Mouse (Mus musculus): ENCODE results near the gene Tnpo1. TPM values are rescaled to one million over a fixed set of nuclear protein-coding genes. Genes with fewer than 3 reads are reported as not detected.

The Tnpo1 gene
- total and polyA plus RNA-seq, 2 experiments from 2014 or later, result 16.2 to 73.5 TPM

DNA sequence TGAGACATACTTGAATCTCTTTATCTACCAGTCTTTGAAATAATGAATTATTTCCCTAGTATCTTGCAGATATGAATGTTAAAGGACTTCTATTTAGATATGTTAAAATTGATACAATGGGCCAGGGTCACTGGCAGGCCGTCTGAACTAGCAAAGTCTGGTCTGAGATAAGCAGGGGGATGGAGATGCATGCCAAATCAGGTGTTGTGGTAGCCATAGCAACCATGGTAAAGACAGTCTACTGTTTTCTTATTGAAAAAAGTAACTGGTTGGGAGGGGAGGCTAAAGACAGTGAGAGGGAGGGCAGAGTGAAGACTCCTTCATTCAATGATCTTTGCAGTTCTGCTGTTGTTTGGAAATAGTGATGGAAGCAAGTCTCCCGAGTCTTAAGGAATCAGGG lies 32.0 kb upstream of the Tnpo1 start:
- Histone ChIP-seq H3K9me3 (ENCODE audit: low read length) (no peaks in the 10 kb centered on the region), H3K27ac (ENCODE audit: low read depth, low read length) (no peak overlapping the region), H3K9ac (no peak overlapping the region), H3K4me3 (ENCODE audit: low read depth, low read length) (no peak overlapping the region), H3K36me3 (ENCODE audit: insufficient read depth) (no peaks in the 10 kb centered on the region), H3K4me1 (ENCODE audit: insufficient read depth) (no peaks in the 10 kb centered on the region), H3K4me2 (ENCODE audit: low read depth) (no peak overlapping the region), H3K27me3 (ENCODE audit: insufficient read depth, low read length) (no peaks in the 10 kb centered on the region)
- DNase-seq (no peak), ATAC-seq (no peak)
- 34% methylated on average over 2 of the region's 2 CpGs for WGBS
- TF ChIP-seq CTCF (IDR thresholded peaks at IDR 0.05; ENCODE audit: low read depth), result no peak

DNA sequence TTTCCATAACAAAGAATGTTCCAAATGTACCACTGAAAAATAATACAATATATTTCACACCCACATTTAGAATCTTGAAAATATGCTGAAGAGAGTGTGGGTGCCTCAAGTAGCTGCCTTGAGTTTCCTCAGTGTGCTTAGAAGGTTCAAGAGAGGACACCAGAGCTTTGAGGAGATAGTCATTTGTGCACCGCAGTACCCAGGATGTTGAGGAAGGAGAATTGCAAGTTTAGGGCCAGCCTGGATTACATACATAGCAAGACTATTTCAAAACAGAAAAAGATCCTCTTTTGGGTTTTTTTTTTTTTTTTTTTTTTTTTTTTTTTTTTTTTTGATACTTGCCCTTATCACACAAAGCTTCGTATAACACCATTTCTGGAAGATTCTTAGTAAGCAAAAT lies 30.0 kb upstream of the Tnpo1 start:
- Histone ChIP-seq H3K9me3 (ENCODE audit: low read length) (no peaks in the 10 kb centered on the region), H3K4me1 (ENCODE audit: insufficient read depth) (no peaks in the 10 kb centered on the region), H3K27me3 (ENCODE audit: insufficient read depth, low read length) (no peaks in the 10 kb centered on the region), H3K36me3 (ENCODE audit: insufficient read depth) (no peaks in the 10 kb centered on the region), H3K4me3 (ENCODE audit: low read depth, low read length) (no peak overlapping the region), H3K4me2 (ENCODE audit: low read depth) (no peak overlapping the region), H3K9ac (no peak overlapping the region), H3K27ac (ENCODE audit: low read depth, low read length) (no peak overlapping the region)
- no peak for TF ChIP-seq CTCF (IDR thresholded peaks at IDR 0.05; ENCODE audit: low read depth)
- ATAC-seq, result no peak
- DNase-seq, result no peak
- 88% methylated on average over 2 of the region's 2 CpGs for WGBS

DNA sequence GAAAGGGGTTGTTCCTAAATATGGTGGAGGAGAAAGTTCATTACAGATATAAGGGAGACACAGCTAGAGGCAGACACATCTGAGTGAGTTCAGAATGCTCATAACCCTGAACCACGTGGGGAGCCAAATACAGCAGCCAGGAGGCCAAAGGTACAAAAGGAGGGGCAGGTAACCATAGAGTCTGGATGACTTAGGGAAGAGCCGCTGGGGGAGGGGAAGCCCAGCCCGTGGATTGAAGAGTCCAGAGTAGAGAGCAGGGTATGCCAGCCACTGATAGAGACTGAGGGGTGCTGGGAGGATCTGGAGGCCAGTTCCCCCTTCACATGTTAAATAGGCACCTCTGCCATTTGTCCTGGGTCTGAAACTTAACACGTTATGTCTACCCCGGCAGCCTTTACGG lies 29.5 kb upstream of the Tnpo1 start:
- no peaks in the 10 kb centered on the region for H3K4me1 ChIP-seq (ENCODE audit: insufficient read depth)
- H3K27me3 ChIP-seq (ENCODE audit: insufficient read depth, low read length), result no peaks in the 10 kb centered on the region
- H3K36me3 ChIP-seq (ENCODE audit: insufficient read depth), result no peaks in the 10 kb centered on the region
- H3K27ac ChIP-seq (ENCODE audit: low read depth, low read length), result no peak overlapping the region
- 65% methylated on average over 6 of the region's 6 CpGs for WGBS
- TF ChIP-seq CTCF (IDR thresholded peaks at IDR 0.05; ENCODE audit: low read depth), result no peak
- ATAC-seq (no peak), DNase-seq (no peak)
- no peak overlapping the region for H3K4me3 ChIP-seq (ENCODE audit: low read depth, low read length)
- H3K9me3 ChIP-seq (ENCODE audit: low read length), result no peaks in the 10 kb centered on the region
- H3K4me2 ChIP-seq (ENCODE audit: low read depth), result no peak overlapping the region
- no peak overlapping the region for H3K9ac ChIP-seq

DNA sequence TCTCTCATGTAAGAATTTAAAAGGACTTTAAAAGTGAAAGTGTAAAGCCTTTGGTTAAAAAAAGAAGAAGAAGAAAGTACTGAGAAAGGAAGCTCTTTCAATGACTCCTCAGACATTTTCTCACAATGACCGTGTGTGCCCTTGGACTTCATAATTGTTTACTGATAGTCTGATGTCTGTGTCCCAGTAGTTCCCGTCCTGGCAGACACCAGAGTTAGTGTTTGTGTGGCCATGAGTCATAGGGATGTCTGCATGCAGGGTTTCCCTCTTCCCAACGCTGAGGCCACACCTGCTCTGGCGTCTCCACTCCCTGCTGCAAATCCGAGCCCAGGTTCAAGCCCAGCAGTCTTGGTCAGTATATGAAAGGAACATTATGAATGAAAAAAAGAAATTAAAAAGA lies 29.0 kb upstream of the Tnpo1 start:
- 58% methylated on average over 5 of the region's 5 CpGs for WGBS
- H3K4me1 ChIP-seq (ENCODE audit: insufficient read depth), result no peaks in the 10 kb centered on the region
- no peak overlapping the region for H3K4me3 ChIP-seq (ENCODE audit: low read depth, low read length)
- no peak overlapping the region for H3K4me2 ChIP-seq (ENCODE audit: low read depth)
- no peaks in the 10 kb centered on the region for H3K27me3 ChIP-seq (ENCODE audit: insufficient read depth, low read length)
- TF ChIP-seq CTCF (IDR thresholded peaks at IDR 0.05; ENCODE audit: low read depth), result no peak
- H3K9me3 ChIP-seq (ENCODE audit: low read length), result no peaks in the 10 kb centered on the region
- DNase-seq (no peak), ATAC-seq (no peak)
- H3K27ac ChIP-seq (ENCODE audit: low read depth, low read length), result no peak overlapping the region
- no peak overlapping the region for H3K9ac ChIP-seq
- H3K36me3 ChIP-seq (ENCODE audit: insufficient read depth), result no peaks in the 10 kb centered on the region

DNA sequence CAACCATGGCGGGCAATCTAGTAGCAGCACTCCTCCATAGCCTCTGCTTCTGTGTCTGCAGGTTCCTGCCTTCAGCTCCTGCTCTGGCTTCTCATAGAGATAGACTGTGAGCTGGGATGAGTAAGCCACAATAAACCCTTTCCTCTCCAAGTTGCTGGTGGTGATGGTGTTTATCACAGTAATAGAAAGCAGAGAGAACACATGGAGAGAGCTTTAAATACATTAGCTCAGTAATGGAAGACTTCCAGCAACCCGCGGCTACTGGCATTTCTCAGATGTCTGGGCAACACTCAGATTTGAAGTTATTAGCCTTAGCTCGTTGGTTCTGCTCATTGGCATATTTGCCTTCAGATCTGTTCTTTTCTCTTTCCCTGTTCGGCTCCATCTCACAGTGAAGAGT lies 27.6 kb upstream of the Tnpo1 start:
- Histone ChIP-seq H3K4me3 (ENCODE audit: low read depth, low read length) (no peak overlapping the region), H3K27me3 (ENCODE audit: insufficient read depth, low read length) (no peaks in the 10 kb centered on the region), H3K27ac (ENCODE audit: low read depth, low read length) (no peak overlapping the region), H3K9ac (no peak overlapping the region), H3K36me3 (ENCODE audit: insufficient read depth) (no peaks in the 10 kb centered on the region), H3K4me2 (ENCODE audit: low read depth) (no peak overlapping the region), H3K9me3 (ENCODE audit: low read length) (no peaks in the 10 kb centered on the region), H3K4me1 (ENCODE audit: insufficient read depth) (no peaks in the 10 kb centered on the region)
- ATAC-seq, result no peak
- DNase-seq, result peak; percentile 53
- 53% methylated on average over 5 of the region's 5 CpGs for WGBS
- TF ChIP-seq CTCF (IDR thresholded peaks at IDR 0.05; ENCODE audit: low read depth), result no peak

DNA sequence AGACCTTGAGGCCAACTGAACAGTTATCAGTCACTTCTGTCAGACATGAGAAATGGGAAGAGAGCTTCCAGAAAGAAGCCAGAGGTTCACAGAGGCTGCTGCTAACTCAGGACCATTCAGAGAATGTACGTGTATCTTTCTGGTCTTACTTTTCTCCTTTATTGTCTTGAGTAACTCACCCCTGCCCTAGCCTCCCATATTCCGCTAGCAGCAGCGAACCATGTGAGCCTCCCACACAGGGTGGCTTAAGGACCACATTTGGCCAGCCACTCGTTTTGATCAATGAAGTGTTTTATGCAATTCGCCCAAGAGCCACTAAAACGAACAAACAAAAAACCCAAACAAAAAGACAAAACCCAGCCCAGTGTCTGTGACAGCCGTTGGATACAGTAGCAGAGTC lies 25.8 kb upstream of the Tnpo1 start:
- 56% methylated on average over 7 of the region's 7 CpGs for WGBS
- Histone ChIP-seq H3K36me3 (ENCODE audit: insufficient read depth) (no peaks in the 10 kb centered on the region), H3K4me2 (ENCODE audit: low read depth) (no peak overlapping the region), H3K9me3 (ENCODE audit: low read length) (no peaks in the 10 kb centered on the region), H3K27ac (ENCODE audit: low read depth, low read length) (no peak overlapping the region), H3K4me3 (ENCODE audit: low read depth, low read length) (no peak overlapping the region), H3K27me3 (ENCODE audit: insufficient read depth, low read length) (no peaks in the 10 kb centered on the region), H3K4me1 (ENCODE audit: insufficient read depth) (no peaks in the 10 kb centered on the region), H3K9ac (no peak overlapping the region)
- no peak for TF ChIP-seq CTCF (IDR thresholded peaks at IDR 0.05; ENCODE audit: low read depth)
- DNase-seq (no peak), ATAC-seq (no peak)

DNA sequence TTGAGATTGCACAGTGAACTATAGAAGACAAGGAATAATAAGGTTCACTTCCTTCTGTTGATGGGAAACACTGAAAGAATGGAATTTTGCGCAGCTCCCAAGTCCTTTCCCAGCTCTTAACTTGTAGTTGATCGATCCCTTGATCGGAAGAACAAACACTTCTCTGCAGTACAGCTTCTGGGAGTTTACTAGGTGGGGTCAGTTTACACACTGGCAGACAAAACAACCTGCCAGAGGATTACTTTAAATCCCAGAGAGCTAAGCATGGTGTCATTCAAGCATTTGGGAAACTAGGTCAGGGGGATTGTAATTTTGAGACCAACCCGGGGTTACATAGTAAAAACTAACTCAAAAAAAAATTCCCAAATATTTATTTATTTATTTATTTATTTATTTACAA lies 22.0 kb upstream of the Tnpo1 start:
- no peak for TF ChIP-seq CTCF (IDR thresholded peaks at IDR 0.05; ENCODE audit: low read depth)
- no peak overlapping the region for H3K27ac ChIP-seq (ENCODE audit: low read depth, low read length)
- H3K36me3 ChIP-seq (ENCODE audit: insufficient read depth), result no peaks in the 10 kb centered on the region
- ATAC-seq (no peak), DNase-seq (no peak)
- no peaks in the 10 kb centered on the region for H3K4me1 ChIP-seq (ENCODE audit: insufficient read depth)
- no peak overlapping the region for H3K4me2 ChIP-seq (ENCODE audit: low read depth)
- WGBS, result 30% methylated on average over 4 of the region's 4 CpGs
- no peaks in the 10 kb centered on the region for H3K27me3 ChIP-seq (ENCODE audit: insufficient read depth, low read length)
- H3K9ac ChIP-seq, result no peak overlapping the region
- no peaks in the 10 kb centered on the region for H3K9me3 ChIP-seq (ENCODE audit: low read length)
- no peak overlapping the region for H3K4me3 ChIP-seq (ENCODE audit: low read depth, low read length)

DNA sequence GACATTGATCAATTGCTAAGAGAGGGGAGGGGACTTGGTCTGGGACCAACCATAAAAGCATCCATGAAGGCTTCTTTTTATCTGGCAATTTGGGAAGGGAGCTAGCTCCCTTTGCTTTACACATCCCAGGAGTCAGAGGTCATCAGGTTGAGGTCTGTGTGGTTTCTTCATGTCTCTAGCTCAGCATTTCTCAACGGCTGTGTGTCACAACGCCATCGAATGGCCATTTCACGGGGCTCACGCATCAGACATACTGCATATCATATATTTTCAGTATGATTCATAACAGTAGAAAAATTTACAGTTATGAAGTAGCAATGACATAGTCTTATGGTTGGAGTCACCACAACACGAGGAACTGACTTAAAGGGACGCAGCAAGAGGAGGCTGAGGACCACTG lies 20.2 kb upstream of the Tnpo1 start:
- Histone ChIP-seq H3K9me3 (ENCODE audit: low read length) (no peaks in the 10 kb centered on the region), H3K36me3 (ENCODE audit: insufficient read depth) (no peaks in the 10 kb centered on the region), H3K27me3 (ENCODE audit: insufficient read depth, low read length) (no peaks in the 10 kb centered on the region), H3K4me3 (ENCODE audit: low read depth, low read length) (no peak overlapping the region), H3K4me2 (ENCODE audit: low read depth) (no peak overlapping the region), H3K4me1 (ENCODE audit: insufficient read depth) (no peaks in the 10 kb centered on the region), H3K27ac (ENCODE audit: low read depth, low read length) (no peak overlapping the region), H3K9ac (no peak overlapping the region)
- 95% methylated on average over 7 of the region's 7 CpGs for WGBS
- TF ChIP-seq CTCF (IDR thresholded peaks at IDR 0.05; ENCODE audit: low read depth), result no peak
- no peak for ATAC-seq
- no peak for DNase-seq
